Mouse (Mus musculus) thymus, adult 18-20 months (tissue): Measurements from ENCODE around the gene Slc22a23.
A peak's percentile ranks its signal among the peaks of the same experiment; 100 is the strongest.

Experiments
- DNase-seq, 2 experiments: peaks; one replicate each; pipeline ENCODE4 v3.0.0; 2022; ENCODE audit warnings: mixed read lengths in 2 of 2

The Slc22a23 gene

DNA sequence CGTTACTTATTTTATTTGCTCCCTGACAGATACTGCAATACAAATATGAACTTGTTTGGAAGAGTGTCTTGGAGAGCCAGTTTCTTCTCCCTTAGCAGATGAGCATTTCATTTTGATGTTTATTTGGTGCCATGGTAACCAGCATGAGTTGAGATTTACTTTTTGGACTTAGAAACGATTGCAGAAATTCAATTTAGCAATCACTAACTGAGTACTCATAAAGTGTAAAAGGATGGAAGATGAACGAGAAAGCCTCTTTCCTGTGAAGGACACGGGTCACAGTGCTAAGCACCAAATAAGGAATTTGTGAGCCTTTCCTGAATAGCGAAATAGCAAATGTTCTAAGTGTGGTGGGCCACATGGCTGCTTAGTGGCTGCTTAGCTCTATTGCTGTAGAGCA, 79.4 kb downstream of the Slc22a23 start:
- DNase-seq = no peak

DNA sequence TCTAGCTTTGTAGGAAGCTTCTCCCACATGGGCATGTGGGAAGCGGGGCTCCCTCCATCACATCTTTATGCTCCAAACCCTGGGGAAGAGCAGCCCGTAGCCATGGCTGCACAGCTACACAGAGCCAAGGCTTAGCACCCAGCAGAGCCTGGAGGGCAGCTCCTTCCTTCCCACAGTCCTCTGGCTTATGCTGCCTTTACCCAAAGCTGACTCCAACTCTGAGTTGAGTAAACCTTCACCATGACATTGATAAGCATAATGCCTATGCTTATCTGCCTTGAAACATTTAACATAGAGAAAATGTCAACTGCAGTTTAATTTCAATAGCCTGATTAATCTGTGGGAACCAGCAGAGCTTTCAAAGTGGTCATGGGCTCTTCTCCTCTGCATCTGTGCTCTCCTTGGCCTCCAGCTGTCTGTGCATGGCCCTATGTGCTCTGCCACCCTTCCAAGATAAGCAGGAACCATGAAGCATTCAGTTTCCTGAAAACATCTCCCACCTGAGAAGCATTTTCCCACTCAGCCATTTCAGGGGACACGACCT, 79.9 kb downstream of the Slc22a23 start:
- DNase-seq = no peak

- no peak for DNase-seq
These were observed 80.5 kb downstream of the Slc22a23 start for GRCm38 (mm10) chr13:34264508-34264907.

DNA sequence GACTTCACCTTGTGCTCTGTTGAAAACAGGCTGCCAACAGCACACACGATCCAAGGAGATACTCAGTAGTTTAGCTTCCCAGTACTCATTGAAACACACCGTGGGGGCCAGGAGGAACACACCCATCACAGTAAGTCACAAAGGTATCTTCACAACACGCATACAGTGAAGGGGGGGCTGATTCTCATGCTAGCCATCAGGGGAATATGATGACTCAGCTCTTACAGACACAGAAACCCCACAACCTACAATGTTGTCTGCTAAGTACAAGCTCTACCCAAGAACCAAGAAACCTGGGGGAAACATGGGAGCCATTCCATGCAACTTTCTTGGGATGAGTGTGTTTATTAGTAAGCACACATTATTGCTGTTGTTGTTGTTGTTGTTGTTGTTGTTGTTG, 86.2 kb downstream of the Slc22a23 start:
- DNase-seq = no peak

DNA sequence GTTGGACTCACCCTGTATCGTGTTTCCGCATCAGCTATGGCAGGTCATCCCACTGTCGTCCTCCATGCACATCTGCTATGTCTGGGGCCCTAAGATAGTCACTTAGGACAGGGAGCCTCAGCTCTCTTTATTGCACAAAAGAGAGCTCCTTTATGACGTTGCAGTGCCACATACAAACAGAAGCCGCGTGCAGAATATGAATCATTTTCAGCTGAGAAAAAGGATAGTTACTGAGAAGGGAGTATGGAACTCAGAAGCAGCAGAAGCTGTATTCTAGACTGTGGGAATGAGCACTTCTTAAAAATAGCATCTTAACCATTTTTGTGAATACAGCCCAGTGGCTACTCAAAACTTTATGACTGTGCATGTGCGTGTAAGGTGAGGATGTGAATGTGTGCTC, 87.8 kb downstream of the Slc22a23 start:
- no peak for DNase-seq

DNA sequence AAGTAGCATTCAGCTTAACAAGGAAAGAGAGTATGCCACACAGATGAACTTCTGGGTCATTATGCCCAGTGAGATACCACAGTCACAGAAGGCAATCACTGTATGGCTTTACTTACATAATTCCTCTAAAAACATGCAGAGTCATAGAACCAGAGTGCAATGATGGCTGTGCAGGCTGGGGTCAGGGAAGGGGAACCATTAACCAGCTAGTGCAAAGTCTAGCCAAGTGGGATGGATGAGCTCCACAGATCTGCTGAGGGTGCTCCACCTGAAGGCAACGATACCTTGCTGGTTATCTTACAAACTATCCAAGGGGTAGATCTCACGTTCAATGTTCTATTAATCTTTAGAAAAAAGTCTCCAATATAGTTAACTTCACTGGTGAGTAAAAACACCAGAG, 88.3 kb downstream of the Slc22a23 start:
- no peak for DNase-seq

DNA sequence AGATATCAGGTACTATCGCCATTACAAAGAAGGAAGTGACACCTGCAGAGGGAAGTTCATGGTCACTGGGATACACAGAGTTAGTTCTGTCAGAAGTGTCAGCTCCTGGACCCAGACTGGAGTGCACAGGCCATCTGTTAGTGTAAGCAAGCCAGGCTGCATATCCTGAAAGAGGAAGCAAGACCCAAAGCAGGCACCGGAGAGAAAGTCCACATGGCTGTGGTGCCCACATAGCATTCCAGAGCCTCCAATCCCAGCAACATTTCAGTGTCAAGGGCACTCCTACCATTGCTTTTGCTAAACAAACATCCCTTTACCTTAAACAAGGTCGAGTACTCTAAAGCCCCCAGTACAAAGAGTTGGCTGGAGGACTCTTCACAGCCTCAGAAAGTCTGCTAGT, 89.7 kb downstream of the Slc22a23 start:
- DNase-seq = no peak

- DNase-seq = peak in 1 of 2 experiments; percentile 18
These were observed 90.3 kb downstream of the Slc22a23 start for GRCm38 (mm10) chr13:34254691-34255090.

- DNase-seq = no peak
These were observed 91.2 kb downstream of the Slc22a23 start for GRCm38 (mm10) chr13:34253736-34254135.

DNA sequence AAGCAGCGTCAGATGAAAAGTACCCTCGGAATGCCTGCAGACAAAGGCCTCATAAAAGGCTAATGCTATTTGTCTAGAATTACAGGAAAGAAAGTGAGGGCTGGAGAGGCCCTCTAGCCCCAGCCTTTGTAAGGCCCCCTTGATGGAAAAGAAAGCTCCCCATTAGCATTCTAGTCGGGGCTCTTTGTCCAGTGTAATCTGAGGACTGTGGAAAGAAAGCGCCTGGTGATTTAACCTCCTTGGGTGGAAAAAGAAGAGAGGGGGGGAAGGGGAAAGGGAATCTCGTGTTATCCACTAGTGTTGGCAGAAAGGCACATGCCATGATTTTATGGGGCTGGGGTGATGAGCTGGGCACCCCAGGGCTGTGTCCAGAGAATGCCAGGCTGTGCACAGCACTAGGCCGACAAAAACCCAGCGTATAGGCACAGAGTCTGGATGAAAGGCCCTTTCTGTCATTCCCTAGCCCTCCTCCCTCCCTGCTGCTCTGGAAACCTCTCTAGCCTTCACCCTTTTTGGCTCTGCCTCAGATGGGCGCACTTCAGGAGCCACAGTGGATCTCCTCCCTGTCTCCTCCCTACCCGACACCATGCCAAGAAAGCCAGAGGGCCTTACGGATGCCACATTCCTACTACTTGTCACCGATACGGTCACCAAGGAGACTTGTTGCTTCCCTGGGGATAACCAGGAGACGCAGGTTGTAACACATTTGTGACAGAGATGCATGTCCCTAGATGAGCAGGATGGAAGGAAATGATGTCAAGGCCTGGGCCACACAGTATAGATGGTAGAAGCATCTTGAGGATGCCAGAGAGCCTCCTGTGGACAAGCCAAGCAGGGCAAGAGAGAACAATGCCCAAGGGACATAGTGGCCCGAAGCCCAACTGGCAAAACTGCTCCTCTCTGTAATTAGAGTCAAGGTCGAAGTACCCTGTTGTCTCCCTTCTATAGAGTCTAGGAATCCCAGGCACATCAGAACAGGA, 95.8 kb downstream of the Slc22a23 start:
- DNase-seq = no peak

DNA sequence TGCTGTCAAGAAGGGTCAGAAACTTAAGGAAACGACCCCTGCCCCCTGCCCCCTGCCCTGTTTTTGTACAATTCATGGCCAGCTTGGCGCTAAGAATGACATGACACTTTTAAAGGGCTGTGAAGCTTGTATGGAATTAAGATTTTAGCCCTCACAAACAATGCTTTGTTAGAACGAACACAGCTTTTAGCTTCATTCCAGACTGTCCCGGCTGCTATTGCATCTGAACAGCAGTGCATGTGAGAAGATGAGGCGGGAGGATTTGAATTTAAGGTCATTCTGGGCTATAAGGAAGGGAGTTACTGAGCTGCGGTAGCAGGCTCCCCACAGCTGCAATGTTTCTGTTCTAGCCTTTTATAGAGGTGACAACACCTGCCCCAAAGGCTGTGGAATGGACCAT, 96.9 kb downstream of the Slc22a23 start:
- no peak for DNase-seq

DNA sequence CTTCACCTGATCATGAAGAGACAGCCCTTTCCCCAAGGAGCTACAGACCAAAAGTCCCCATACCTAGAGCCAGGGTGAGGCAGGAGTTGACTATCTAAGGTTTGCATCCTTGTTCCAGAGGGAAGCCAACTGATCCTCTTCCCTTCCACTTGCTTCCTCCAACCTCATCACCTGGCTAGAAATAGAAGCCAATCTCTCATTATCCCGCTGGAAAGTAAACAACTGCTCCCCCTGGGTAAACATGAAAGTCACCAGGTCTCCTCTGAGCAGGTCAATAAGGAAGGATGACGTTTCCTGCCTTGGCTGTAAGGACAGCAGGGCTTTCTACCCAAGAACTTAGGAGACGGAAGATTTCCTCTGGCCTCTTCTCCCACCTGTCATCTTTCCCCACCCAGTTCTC, 98.2 kb downstream of the Slc22a23 start:
- DNase-seq = no peak

DNA sequence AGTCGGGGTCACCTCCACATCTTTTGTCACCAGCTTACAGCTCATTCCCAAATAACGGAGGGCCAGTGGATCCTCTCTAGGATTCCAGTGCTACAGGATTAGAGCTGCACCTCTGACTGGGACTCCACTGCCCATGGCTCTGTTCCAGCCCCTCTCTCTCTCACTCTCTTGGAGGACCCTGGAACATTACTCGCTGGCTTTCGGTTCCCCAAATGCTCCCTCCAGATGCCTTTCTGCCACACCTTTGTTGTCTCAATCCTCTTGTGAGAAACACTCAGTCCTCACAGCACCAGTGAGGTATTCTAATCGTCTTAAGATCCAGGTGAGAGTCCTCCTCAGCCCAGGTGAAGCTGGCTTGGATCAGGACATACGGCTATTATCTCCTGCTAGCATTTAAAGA, 99.8 kb downstream of the Slc22a23 start:
- no peak for DNase-seq

- DNase-seq = no peak
These were observed 100.8 kb downstream of the Slc22a23 start for GRCm38 (mm10) chr13:34244186-34244585.

DNA sequence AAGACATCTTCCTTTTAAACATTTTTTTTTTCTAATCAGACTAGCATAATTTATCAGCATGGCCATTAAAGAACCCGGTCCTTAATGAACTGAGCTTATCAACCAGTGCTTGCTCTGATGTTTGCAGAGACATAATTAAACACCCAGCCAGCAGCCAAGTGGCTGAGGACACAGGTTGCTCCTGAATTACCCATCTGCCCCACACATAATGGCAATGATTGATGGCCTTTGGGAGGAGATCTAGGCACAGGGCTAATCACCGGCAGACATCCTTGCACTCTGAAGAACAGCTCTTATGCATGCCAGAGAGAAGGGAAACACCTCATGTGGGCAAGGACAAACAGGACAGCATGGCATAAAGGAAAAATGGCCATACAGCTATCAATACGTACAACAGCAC, 102.8 kb downstream of the Slc22a23 start:
- DNase-seq = no peak

GRCm38 (mm10) chr13:34240087-34240428, 104.9 kb downstream of the Slc22a23 start:
- DNase-seq = no peak

DNA sequence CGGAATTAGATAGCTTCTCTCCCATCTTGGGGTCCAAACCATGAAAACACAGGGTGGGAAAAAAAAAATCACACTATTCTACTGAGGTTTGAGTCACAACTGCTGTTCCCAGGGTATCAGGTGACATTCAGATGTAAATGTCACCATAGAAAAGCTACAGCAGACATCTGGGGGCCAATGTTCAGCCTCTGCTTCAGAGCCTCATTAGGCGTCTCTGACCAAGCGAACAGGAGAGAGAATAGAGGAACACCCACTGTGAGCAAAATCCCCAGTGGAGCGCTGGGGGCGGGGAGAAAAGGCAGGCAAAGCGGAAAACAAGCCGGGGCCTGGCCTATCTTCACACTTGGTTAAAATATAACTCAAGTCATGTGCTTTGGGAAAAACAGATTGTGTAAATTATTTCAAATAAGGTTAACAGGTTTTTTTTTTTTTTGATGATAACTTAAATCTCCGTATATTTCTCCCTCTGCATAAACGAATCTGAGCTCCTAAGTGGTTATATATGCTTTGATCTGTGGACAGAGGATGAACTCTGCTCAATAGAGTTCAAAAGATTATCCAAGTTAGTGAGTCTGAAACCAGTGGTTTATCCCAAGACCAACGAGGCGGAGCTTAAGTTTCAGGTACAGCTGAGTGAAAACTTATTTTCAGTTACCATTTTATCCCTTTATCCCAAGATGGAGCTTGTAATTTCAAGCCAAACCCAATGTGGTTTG, 105.5 kb downstream of the Slc22a23 start:
- no peak for DNase-seq

DNA sequence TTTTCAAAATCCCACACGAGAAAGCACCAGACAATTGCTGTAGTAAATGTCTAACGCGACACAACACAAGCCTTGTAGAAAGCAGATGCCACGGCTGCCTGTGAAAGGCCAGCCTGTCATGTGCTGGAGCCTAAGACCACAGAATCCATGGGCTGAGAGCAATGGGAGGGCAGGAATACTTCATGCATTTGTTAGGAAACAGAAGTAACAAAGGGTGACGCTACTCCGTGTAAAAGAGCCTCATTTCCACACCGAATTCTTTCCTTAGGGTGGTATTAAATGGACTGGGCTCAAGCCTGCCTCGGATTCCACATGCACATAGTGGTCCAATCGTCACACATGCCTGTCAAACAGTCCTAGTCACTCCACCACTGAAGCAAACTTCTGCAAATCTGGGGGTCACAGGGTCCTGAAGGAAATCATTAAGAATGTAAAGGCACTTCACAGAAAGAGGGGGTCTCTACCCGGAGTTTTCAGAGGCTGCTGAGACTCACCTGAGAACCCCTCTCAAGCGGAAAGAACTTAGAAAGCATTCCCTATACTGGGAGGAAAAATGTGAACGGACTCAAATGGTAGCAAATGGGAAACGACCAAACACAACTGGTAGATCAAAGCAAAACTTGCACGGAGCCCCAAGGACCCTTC, 106.2 kb downstream of the Slc22a23 start:
- no peak for DNase-seq

DNA sequence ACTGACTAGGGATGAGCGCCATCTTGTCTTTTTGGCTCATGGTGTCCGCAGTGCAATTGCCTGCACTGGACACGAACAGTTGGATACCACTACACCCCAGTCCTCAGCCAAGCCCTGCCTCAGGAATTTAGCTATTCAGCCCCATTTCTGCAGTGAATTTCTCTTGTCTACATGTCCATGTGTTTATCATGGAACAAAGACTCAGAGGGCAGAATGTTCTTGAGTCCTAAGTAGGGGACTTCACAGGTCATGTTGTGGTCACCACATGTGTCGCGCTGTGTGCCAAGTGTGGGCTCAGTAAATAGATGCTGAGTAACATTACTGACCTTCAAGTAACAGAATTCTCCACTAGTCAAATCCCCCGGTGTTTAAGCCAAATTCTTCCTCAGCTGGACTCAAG, 109.9 kb downstream of the Slc22a23 start:
- no peak for DNase-seq

GRCm38 (mm10) chr13:34234439-34234838, 110.5 kb downstream of the Slc22a23 start:
- DNase-seq = no peak

- DNase-seq = no peak
These were observed 112.0 kb downstream of the Slc22a23 start for GRCm38 (mm10) chr13:34232992-34233391.

- DNase-seq = no peak
These were observed 116.1 kb downstream of the Slc22a23 start for GRCm38 (mm10) chr13:34228905-34229304.
